Mouse (Mus musculus) midbrain, postnatal 0 days (tissue): ENCODE results near the gene Gm49394. TPM values are rescaled to one million over a fixed set of nuclear protein-coding genes. Genes with fewer than 3 reads are reported as not detected.

Source experiments
- ATAC-seq: fragments of 200-750 bp; cut with Nextera tagmentation; 2 replicates; pipeline ENCODE4 v1.8.0; 2017; ENCODE audit warnings: moderate number of reproducible peaks, mild to moderate bottlenecking, moderate TSS enrichment, moderate library complexity; ENCODE audit not compliant: low FRiP score
- DNase-seq: peaks from one replicate; pipeline ENCODE4 v3.0.0-alpha.2; 2015; ENCODE audit warnings: low spot score
- H3K27ac ChIP-seq: fragments of 300-500 bp; sonication (generic); 2 replicates; pipeline ENCODE4 v1.5.1; 2014; ENCODE audit warnings: low read depth, mild to moderate bottlenecking, low read length, mixed read lengths
- H3K27me3 ChIP-seq: fragments of 300-500 bp; sonication (generic); 2 replicates; pipeline ENCODE4 v1.6.1; 2014; ENCODE audit warnings: low read length, control low read depth, mixed read lengths; ENCODE audit not compliant: insufficient read depth
- H3K36me3 ChIP-seq: fragments of 300-500 bp; sonication (generic); 2 replicates; pipeline ENCODE4 v1.6.1; 2014; ENCODE audit warnings: low read length, control low read depth, mixed read lengths; ENCODE audit not compliant: insufficient read depth
- H3K4me1 ChIP-seq: fragments of 300-500 bp; sonication (generic); 2 replicates; pipeline ENCODE4 v1.6.1; 2014; ENCODE audit warnings: mild to moderate bottlenecking, control low read depth, antibody characterized with exemption, low read length, mixed read lengths; ENCODE audit not compliant: insufficient read depth
- H3K4me2 ChIP-seq: fragments of 300-500 bp; sonication (generic); 2 replicates; pipeline ENCODE4 v1.6.1; 2014; ENCODE audit warnings: low read depth, mild to moderate bottlenecking, low read length, mixed read lengths; ENCODE audit not compliant: poor library complexity, severe bottlenecking
- H3K4me3 ChIP-seq: fragments of 300-500 bp; sonication (generic); 2 replicates; pipeline ENCODE4 v1.5.1; 2014; ENCODE audit warnings: low read depth, mild to moderate bottlenecking, low read length, moderate library complexity
- H3K9ac ChIP-seq: fragments of 300-500 bp; sonication (generic); replicated peaks from 2 replicates; pipeline ENCODE4 v1.6.1; 2014; ENCODE audit warnings: mild to moderate bottlenecking, low read length, moderate library complexity, mixed read lengths; ENCODE audit not compliant: poor library complexity, severe bottlenecking
- H3K9me3 ChIP-seq: fragments of 300-500 bp; sonication (generic); 2 replicates; pipeline ENCODE4 v1.6.1; 2016; ENCODE audit warnings: low read length, control low read depth
- CTCF ChIP-seq: IDR thresholded peaks from 2 replicates; pipeline ENCODE4 v1.5.1; 2016; ENCODE audit warnings: antibody characterized with exemption, mild to moderate bottlenecking
- WGBS: fragments of 180-500 bp; shearing (Covaris S2); extraction: QIAGEN DNeasy Blood & Tissue Kit; methylation state at CpG from one replicate; pipeline ENCODE4 v1.1.7; 2014; 5-methylcytosine and 5-hydroxymethylcytosine counted together
- polyA plus RNA-seq: library from polyadenylated mRNA; unstranded; fragments of >200 nt; fragmentation: Nextera tagmentation; extraction: Ambion mirVana; gene quantifications from 2 replicates; pipeline ENCODE4 v1.2.1, GENCODE M21; 2015
- total RNA-seq: library from RNA; depleted of rRNA; stranded (reverse); fragments of >200 nt; gene quantifications from 2 replicates; pipeline ENCODE4 v1.2.3, GENCODE M21; 2014; rRNA removed

The Gm49394 gene
- total RNA-seq (not detected in 2 replicates), polyA plus RNA-seq (not detected in 2 replicates)

- peaks cover 17% of the 10 kb centered on the region for H3K27me3 ChIP-seq
- DNase-seq (no peak), ATAC-seq (no peak)
- H3K36me3 ChIP-seq, result no peaks in the 10 kb centered on the region
- no peak for TF ChIP-seq CTCF
- no peaks in the 10 kb centered on the region for H3K4me1 ChIP-seq
- H3K27ac ChIP-seq, result no peak within 1 kb of the TSS
- H3K9ac ChIP-seq, result no peak within 1 kb of the TSS
- H3K4me3 ChIP-seq, result no peak within 1 kb of the TSS
- H3K4me2 ChIP-seq, result no peak within 1 kb of the TSS
- no peaks in the 10 kb centered on the region for H3K9me3 ChIP-seq
- 86% methylated on average over 23 of the region's 23 CpGs for WGBS
Measured at GRCm38 (mm10) chr7:142669751-142670625, at the start of gene Gm49394. TSS of gene Gm49394 (minus strand) at chr7:142669942.

- ATAC-seq (no peak), DNase-seq (peak; percentile 69)
- H3K4me3 ChIP-seq, result peak overlapping the region; percentile 21
- peak overlapping the region; percentile 51 for H3K9ac ChIP-seq
- no peaks in the 10 kb centered on the region for H3K27me3 ChIP-seq
- H3K36me3 ChIP-seq, result no peaks in the 10 kb centered on the region
- TF ChIP-seq CTCF, result peak; percentile 91
- no peaks in the 10 kb centered on the region for H3K9me3 ChIP-seq
- no peaks in the 10 kb centered on the region; the same call in 1 of the 2 replicates for H3K4me1 ChIP-seq
- 17% methylated on average over 8 of the region's 8 CpGs for WGBS
- peak overlapping the region; percentile 45 for H3K4me2 ChIP-seq
- H3K27ac ChIP-seq, result no peak overlapping the region
Measured at GRCm38 (mm10) chr7:142714783-142715498, 45.2 kb upstream of the Gm49394 start.

- DNase-seq, result no peak
- no peak for TF ChIP-seq CTCF
- H3K9ac ChIP-seq, result no peak overlapping the region
- no peak overlapping the region for H3K27ac ChIP-seq
- no peaks in the 10 kb centered on the region for H3K27me3 ChIP-seq
- H3K4me1 ChIP-seq, result no peaks in the 10 kb centered on the region
- H3K9me3 ChIP-seq, result no peaks in the 10 kb centered on the region
- no peaks in the 10 kb centered on the region for H3K36me3 ChIP-seq
- H3K4me2 ChIP-seq, result no peak overlapping the region
- no peak for ATAC-seq
- 80% methylated on average over 2 of the region's 2 CpGs for WGBS
- H3K4me3 ChIP-seq, result no peak overlapping the region
Measured at GRCm38 (mm10) chr7:142706873-142707272, 37.1 kb upstream of the Gm49394 start.

- TF ChIP-seq CTCF, result no peak
- Histone ChIP-seq H3K9me3 (no peaks in the 10 kb centered on the region), H3K9ac (no peak overlapping the region), H3K27me3 (no peaks in the 10 kb centered on the region), H3K4me2 (no peak overlapping the region), H3K4me1 (no peaks in the 10 kb centered on the region), H3K36me3 (no peaks in the 10 kb centered on the region), H3K27ac (no peak overlapping the region), H3K4me3 (no peak overlapping the region)
- ATAC-seq, result no peak
- DNase-seq, result peak; percentile 11
- WGBS, result 73% methylated on average over 5 of the region's 5 CpGs
Measured at GRCm38 (mm10) chr7:142699334-142699860, 29.7 kb upstream of the Gm49394 start.

GRCm38 (mm10) chr7:142678611-142679010 is 8.9 kb upstream of the Gm49394 start:
- H3K27me3 ChIP-seq, result no peaks in the 10 kb centered on the region

More at GRCm38 (mm10) chr7:142678611-142679010, 8.9 kb upstream of the Gm49394 start:
- TF ChIP-seq CTCF, result no peak
- Histone ChIP-seq H3K4me2 (no peak overlapping the region), H3K9ac (no peak overlapping the region), H3K9me3 (no peaks in the 10 kb centered on the region), H3K4me1 (no peaks in the 10 kb centered on the region), H3K4me3 (no peak overlapping the region), H3K36me3 (no peaks in the 10 kb centered on the region), H3K27ac (no peak overlapping the region)
- WGBS, result 88% methylated on average over 3 of the region's 3 CpGs
- no peak for ATAC-seq
- no peak for DNase-seq
